Mouse (Mus musculus) bone marrow, adult 2 months (tissue): ENCODE results near the gene Khnyn.

ENCODE experiments used
- CTCF ChIP-seq: fragments of 200-500 bp; IDR thresholded peaks from 2 replicates; pipeline ENCODE4 v1.5.1; 2011; ENCODE audit warnings: low read length, control low read depth; ENCODE audit not compliant: control insufficient read depth, insufficient read depth
- POLR2A ChIP-seq: fragments of 200-500 bp; IDR thresholded peaks from 2 replicates; pipeline ENCODE4 v1.6.1; 2011; ENCODE audit warnings: low read depth, mild to moderate bottlenecking, control low read depth, low read length, borderline replicate concordance; ENCODE audit not compliant: control insufficient read depth

DNA sequence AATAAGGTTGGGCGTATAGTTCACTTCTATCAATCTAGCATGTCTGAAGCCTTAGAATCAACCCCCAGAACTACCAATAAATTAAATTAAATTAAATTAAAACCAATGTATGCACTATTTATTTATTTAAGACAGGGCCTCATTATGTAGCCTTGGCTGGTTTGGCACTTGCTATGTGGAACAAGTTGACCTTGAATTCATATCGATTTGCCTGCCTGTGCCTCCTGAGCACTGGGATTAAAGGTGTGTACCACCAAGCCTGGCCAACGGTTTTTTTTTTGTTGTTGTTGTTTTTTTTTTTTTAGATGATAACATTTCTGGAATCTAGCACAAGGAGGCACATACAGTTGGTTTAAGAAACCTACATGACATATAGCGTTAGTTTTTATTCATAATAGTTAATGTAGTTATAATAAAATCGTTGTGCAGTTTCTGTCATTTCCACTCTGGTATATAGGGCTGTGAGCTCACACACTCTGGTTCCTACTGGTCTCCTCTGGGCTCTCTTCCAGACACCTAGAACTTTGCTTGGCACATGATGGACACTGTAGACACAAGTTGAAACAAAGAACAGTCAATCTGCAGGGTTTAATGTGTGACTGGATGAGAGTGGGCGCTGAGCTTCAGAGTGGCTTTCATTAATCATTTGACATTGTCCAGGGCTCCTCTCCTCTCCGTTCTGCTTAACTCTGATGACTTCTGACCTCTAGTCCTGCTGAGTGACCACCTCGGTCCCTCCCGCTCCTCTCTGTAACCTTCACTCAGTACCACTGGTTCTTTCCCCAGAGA, 39.0 kb upstream of the Khnyn start:
- no peak for TF ChIP-seq CTCF
- no peak for TF ChIP-seq POLR2A
